Mouse (Mus musculus): Measurements from ENCODE around the gene Pla1a. TPM values are rescaled to one million over a fixed set of nuclear protein-coding genes. Genes with fewer than 3 reads are reported as not detected.

The Pla1a gene
- total RNA-seq, 4 experiments from 2014 or later: 12.0 to 56.7 (median 30.9) TPM

DNA sequence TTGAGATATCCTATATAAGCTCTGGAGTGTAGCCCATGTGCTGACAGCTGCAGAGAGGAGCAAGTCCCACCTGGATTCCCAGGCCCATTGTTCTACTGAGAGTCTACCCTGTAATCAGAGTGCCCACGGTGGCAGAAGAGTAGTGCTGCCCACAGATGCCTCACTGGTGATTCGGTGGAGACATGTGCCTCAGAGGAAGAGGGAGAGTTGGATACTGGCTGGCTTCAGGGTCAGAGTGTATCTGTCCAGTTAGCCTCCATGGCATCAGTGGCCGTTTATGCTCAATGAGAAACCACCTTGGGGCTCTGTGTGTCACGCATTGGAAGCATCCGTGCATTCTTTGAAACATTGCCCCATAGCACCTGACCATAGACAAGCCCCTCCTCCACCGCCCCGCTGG, 69.3 kb downstream of the Pla1a start:
- no peak for DNase-seq

DNA sequence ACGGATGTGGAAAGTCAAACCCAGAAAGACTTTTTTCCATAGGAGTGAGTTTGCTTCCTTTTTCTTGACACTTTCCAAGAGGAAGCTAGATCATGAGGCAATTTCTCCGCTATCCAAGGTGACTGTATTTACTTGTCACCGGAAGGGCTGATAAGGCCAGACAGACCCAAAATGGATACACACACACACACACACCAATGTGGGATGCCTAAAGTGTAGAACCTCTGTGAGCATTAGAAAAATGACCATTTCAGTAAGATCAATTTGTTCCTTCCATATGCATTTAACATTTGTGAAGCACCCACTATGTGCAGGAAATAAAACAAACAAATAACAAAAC, 69.7 kb downstream of the Pla1a start:
- DNase-seq: no peak

DNA sequence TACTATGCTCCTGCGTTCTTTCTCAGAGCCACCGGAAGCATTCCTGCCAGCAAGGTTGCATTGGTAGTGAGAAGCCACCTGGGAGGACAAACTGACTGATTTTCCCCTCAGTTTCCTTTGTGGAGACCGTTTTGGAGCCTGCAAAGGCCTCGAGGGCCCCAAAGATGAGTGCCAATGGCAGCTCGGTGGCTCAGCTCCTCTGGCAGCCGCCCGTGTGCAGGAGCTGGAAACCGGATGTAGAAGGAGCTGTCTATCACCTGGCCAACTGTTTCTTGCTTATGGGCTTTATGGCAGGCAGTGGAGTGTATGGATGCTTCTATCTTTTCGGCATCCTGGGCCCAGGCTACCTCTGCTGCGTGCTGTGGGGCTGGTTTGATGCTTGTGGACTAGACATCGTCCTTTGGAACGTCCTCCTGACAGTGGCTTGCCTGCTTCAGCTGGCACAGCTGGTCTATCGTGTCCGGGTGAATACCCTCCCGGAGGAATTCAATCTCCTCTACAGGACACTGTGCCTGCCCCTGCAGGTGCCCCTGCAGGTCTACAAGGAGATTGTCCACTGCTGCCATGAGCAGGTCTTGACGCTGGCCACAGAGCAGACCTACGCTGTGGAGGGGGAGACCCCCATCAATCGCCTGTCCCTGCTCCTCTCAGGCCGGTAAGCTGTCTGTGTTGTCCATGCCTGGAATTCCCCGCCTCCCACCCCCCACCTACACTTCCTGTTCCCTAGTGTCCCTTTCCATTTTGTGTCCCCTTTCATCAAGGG, 70.3 kb downstream of the Pla1a start:
- DNase-seq: no peak

DNA sequence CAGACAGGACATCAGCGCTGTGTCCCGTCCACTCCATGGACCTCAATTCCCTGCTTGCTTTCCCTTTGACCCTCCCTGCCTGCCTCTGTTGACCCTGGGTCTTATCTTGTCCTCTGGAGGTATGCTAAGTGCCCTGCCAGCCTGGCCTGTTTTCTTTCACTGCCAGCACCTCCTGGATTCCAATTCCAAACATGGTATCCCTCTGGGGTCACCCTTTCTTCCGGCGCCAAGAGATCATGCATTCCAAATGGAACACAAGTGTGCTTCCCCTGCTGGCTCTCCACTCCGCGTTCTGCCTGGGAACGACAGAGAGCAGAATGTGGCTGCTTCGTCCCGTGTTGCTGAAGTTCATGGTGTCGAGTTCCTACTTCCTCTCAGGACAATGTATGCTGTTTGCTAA, 71.0 kb downstream of the Pla1a start, which contains the start of gene Popdc2:
TSS of gene Popdc2 (plus strand) at position 277 of the 400 bp plus-strand sequence.
- no peak for DNase-seq

DNA sequence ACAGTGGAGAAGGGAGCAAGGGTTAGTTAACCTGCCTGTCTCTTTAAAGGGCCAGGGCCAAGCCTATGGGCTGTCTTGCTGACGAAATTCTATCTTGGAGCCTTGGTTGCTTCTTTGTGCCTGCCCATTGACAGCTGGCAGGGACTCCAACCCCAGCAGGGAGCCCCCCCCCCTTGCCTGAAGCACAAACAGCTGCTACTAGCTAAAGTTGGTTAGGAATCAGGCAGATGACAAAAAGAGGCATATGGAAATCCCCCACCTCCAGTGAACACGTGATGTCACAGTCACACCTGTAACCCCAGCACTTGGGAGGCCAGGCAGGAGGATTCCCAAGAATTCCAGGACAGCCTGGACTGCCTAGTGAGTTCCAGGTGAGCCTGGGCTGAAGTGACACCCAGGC, 72.6 kb downstream of the Pla1a start:
- DNase-seq: no peak

DNA sequence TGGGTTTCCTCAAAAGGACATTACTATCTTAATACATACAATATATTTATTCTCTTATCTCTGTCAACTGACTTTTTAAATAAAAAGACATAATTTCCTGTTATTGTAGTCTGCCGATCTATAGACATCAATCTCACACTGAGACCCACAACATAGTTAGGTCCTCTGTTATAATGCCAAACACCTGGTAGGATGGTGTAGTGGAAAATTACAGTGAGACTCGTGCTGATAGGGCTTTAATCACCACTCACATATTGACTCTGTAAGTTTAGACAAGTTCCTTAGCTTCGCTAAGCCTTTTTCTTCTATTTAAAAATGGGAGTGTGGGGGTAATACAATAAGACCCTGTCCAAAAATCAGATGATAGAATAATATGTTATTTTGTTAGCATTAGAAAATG, 73.1 kb downstream of the Pla1a start:
- no peak for DNase-seq

DNA sequence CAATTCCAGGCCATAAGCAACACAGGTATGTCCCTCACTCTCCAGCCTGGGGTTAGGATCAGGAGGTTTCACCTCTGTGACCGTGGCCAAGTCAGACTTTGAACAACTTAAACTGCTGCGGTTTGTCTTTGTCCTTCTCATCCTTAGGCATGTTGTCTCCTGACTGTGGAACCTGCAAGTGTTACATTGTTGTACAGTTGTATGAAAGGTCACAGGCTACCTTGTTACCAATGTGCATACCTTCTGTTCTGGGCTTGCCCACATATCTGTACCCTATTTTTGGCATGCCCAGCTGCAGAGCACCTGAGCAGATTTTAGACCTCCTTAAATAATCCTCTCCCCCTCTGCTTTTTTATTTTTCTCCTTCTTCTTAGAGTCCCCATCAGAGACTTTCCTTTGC, 73.7 kb downstream of the Pla1a start:
- no peak for DNase-seq

DNA sequence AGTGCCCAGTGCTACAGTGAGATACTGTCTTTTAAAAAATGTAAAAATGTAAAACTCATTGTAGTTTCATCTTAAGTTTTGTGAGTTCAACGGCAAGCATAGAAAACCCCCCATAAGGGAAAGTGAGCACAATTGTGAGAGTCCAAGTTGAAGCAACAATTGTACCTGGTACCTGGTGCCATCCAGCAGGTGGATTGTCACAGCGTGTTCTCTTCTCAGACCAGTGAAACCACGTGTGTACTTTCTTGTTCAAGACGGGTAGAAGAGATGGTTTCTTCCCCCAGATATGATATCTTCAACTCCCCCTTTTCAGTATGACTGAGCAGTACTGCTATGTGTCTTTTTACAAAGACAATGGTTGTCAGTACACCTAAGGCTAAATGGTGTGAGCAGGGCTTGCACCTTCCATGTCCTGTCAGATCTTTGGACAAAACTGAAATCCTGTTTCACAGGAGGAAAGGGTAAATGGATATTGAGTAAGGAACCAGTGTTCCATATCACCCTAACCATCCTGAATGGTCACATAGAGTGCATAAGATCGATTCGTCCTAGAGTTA, 74.6 kb downstream of the Pla1a start:
- DNase-seq: no peak

DNA sequence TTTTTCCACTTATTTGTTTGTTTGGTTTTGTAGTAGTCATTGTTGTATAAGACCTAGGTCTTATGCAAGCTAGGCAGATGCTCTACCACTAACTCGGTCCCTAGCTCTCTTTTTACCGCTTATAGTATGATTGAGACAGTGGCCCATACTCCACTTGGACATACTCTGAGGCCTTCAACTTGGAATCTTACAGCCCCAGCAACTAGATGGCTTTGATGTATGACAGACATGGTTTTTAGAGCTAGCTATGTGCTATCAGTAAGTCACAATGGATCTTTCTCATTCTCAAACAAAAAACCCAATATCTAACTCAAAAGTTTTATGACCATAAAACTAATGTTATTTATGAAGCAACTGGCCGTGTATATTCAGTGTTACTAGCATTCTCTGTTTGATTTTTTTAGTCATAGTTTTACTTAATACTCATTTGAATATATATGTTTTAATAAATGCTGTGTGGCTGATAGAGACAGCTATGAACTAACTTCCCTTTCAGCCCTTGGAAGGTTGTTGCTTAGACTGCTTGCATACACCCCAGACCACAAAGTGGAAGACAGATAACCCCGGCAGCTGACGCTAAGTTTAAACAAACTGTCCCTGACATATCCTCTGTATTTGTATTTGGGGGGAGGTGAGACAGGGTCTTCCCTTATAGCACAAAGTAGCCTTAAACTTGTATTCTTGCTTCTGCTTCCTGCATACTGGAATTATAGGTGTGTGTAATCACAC, 78.6 kb downstream of the Pla1a start:
- DNase-seq: no peak

DNA sequence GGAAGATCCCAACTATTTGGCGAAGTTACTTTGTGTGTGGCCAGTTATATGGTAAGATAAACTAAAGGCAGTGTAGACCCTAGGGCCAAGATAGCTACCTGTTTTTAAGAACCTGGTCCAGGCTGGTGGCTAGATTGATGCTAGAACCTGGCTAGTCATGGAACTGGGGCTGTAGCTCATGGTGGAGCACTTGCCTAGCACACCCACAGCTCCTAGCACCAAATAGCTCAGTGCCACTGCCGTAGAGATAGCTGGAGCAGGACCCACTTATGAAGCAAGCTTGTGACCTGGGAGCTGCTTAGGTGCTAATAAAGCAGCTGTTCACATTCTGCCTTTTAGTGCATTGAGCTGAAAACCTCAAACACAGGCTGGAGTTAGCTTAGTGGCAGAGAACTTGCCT, 79.3 kb downstream of the Pla1a start:
- DNase-seq: no peak

DNA sequence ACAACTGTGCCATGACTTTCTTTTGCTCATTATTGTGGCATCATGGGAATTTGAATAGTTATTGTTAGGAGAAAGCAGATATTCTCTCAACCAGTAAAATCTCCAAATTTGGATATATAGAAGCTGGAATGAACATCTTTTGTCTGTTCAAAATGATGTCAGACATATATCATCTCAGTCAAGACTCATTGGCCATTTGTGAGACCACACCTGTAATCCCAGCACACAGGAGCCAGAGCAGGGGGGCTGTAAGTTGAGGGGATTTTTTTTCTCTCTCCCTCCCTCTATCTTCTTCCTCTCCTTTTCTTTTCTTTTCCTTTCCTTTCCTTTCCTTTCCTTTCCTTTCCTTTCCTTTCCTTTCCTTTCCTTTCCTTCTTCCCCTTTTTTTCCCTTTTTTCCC, 80.1 kb downstream of the Pla1a start:
- no peak for DNase-seq

DNA sequence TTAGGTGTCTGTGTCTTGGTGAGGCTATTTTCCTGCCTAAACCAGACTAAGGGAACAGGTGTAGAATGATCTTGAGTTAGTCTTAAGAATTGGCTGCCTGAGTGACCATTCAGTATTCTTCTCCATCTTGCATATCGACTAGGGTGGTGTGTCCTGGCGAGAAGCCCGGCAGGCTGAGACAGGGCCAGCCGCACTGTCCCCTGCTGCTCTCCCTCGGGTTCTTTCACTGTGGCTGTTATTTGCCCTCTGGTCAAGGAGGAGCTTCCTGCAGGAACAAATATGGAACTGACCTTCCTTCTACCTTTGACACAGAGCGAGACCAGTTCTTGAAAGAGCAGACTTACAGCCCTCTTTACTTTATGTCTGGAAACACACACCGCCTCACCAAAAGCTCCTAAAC, 80.9 kb downstream of the Pla1a start:
- DNase-seq: no peak

DNA sequence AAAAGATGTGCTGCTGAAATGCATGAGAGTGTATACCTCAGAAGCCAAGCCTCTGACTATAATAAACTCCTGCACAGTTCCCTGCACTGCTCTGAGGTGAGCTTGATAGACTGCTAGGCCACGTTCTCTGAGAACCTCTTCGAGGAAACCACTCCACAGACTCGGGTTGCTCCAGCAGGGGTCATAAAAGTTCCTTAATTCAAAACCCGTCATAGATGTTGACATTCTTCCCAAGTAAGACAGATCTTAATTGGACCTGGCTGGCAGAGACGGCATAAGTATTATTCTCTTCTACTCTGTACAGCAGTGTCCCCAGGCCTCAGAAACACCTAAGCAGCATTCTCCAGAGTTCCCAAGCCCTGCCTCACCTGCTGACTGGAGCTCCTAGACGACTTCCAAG, 82.0 kb downstream of the Pla1a start:
- DNase-seq: no peak

DNA sequence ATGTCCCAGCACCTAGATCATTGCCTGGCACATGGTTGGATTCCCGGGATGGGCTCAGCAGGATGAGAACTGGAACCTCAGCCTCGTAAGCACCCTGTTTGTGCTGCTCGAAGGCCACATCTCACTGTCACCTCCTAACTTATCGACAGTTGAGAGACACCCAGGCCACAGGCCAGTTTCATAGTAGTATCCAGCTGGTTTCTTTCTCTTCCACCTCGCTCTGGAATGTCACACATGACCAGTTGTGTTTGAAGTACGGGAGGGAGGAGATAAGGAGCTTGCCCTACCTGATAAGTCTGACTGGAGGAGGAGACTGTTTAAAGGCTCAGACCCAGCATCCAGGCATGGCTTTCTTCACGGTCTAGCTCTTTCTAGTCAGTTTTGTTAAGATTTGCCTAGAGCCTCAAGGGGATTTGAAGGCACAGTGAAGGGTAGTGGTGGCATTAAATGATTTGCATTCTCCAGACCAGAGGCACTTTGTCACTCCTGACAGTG, 82.5 kb downstream of the Pla1a start:
- no peak for DNase-seq

DNA sequence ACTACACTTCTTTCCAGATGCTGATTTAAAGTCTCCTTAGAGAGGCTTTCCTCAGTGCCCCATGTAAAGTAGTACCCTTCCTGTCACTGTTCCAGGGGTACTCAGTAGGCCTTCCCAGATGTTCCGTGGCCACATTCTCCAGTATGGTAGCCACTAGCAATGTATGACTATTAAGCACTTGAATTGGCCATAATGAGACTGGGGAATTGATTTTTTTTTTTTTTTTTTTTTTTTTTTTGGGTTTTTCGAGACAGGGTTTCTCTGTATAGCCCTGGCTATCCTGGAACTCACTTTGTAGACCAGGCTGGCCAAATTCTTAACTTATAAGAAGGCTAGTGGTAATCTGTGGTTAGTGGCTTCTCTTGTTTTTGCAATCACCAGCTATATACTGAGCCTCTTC, 83.1 kb downstream of the Pla1a start:
- no peak for DNase-seq

DNA sequence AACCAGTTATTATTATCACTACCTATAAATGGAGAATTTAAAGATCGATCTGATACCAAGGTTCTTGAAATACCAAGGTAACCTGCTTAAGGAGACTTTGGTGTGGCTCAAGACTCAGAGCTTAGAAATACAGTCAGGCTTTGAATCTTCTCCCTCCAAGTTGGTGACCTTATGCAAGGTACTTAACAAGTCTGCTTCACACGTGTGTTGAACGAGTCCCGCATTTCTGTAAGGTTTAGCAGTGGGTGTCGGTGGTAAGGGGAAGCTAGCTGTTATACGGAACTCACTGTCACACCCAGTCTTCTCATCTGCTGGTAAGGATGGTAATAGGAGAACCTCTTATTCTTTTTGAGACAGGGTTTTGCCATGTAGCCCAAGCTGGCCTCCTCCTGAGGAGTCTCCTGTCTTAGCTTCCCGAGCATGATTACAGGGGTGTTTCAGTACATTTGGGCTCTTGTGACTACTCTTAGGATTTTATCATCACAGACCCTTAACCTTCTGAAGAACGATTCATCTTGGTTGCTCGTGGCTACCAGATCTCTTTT, 84.7 kb downstream of the Pla1a start:
- DNase-seq: no peak

DNA sequence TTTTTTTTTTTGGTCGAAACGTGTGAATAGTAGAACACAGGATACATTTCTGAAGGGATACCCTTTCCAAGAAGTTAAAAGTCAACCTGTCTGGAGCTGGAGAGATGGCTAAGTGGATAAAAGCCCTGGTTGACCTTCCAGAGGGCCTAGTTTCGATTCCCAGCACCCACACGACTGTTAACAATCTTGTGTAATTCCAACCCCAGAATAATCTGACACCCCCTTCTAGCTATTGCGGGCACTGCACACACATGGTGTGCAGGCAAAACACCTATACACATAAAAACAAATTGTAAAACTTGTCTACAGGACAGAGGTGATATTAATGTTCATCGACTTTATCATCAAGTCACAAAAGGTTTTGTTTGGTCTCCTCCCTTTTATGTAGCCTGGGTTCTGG, 85.4 kb downstream of the Pla1a start:
- DNase-seq: no peak

DNA sequence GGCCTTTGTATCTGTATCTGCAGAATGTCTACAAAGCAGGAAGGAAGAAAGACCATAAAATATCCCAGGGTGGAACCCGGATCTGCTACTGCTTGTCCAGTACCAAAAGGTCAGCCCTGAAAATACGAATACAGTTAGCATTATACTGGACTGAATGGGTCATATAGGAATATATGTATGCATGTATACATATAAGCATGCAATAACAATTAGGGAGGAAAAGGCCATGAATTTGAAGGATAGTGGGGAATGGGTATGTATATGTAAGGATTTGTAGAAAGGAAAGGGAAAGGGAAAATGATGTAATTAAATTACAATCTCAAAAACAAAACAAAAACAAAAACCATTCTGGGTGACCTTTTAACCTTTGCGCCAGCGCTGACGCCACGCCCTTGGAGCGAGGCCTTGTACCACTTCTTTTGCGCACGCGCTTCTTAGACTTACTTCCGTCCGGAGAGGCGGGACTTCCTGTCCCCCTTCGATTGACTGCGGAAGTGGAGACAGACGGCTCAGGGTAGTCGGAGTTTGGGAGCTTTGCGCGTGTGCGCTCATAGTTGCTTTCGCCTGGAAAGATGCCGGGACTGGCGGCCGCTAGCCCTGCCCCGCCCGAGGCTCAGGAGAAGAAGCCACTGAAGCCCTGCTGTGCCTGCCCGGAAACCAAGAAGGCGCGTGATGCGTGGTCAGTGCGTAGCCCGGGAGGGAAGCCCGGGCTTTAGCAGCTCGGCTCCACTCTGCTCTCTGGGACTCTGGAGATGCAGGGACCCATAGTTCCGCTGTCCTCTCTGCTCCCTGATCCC, 86.2 kb downstream of the Pla1a start, which contains the start of the genes Cox17 and Gm21987:
TSS of gene Cox17 (plus strand) at position 463 of the 797 bp plus-strand sequence.
TSS of gene Gm21987 (plus strand) at position 512 of the 797 bp plus-strand sequence.
- DNase-seq: peak; percentile 94

Data from adrenal gland, adult 8-10 months (tissue).